Mouse (Mus musculus): ENCODE measurements around the gene Lad1.
A peak's percentile ranks its signal among the peaks of the same experiment; 100 is the strongest.

The Lad1 gene

GRCm38 (mm10) chr1:135877248-135877647 lies 58.9 kb downstream of the Lad1 start:
- DNase-seq (ENCODE audit: extremely low spot score) = no peak

GRCm38 (mm10) chr1:135882385-135883109 lies 64.1 kb downstream of the Lad1 start:
- peak; percentile 55 for DNase-seq (ENCODE audit: extremely low spot score)

Measured in embryo, embryonic 9.5 days (tissue).